Mouse (Mus musculus) embryonic facial prominence, embryonic 14.5 days (tissue): ENCODE data around the gene Fbxl19. TPM values are rescaled to one million over a fixed set of nuclear protein-coding genes. Genes with fewer than 3 reads are reported as not detected.
"Not testable (repeated sequence)": the region's sequence is repeated elsewhere in the genome, so short reads cannot be mapped to it uniquely, and the experiment has no call there.

Experiments
- ATAC-seq: fragments of 200-750 bp; cut with Nextera tagmentation; 2 replicates; pipeline ENCODE4 v1.8.0; 2017; ENCODE audit warnings: low read depth, moderate number of reproducible peaks, moderate TSS enrichment
- DNase-seq: peaks from one replicate; pipeline ENCODE4 v3.0.0-alpha.2; 2015; ENCODE audit warnings: low spot score
- H3K27ac ChIP-seq: fragments of 300-500 bp; sonication (generic); replicated peaks from 2 replicates; pipeline ENCODE4 v1.5.1; 2014; ENCODE audit warnings: low read depth, mild to moderate bottlenecking, low read length, moderate library complexity
- H3K27me3 ChIP-seq: fragments of 300-500 bp; sonication (generic); replicated peaks from 2 replicates; pipeline ENCODE4 v1.6.1; 2014; ENCODE audit warnings: low read length; ENCODE audit not compliant: control insufficient read depth, insufficient read depth
- H3K36me3 ChIP-seq: fragments of 300-500 bp; sonication (generic); 2 replicates; pipeline ENCODE4 v1.6.1; 2014; ENCODE audit warnings: low read length, mixed read lengths; ENCODE audit not compliant: control insufficient read depth, insufficient read depth
- H3K4me1 ChIP-seq: fragments of 300-500 bp; sonication (generic); 2 replicates; pipeline ENCODE4 v1.6.1; 2014; ENCODE audit warnings: antibody characterized with exemption, low read length; ENCODE audit not compliant: control insufficient read depth, insufficient read depth
- H3K4me2 ChIP-seq: fragments of 300-500 bp; sonication (generic); 2 replicates; pipeline ENCODE4 v1.6.1; 2014; ENCODE audit warnings: low read depth, mild to moderate bottlenecking, low read length, moderate library complexity, mixed read lengths
- H3K4me3 ChIP-seq: fragments of 300-500 bp; sonication (generic); 2 replicates; pipeline ENCODE4 v1.5.1; 2014; ENCODE audit warnings: low read depth, mild to moderate bottlenecking, low read length
- H3K9ac ChIP-seq: fragments of 300-500 bp; sonication (generic); 2 replicates; pipeline ENCODE4 v1.6.1; 2014; ENCODE audit warnings: low read depth, mild to moderate bottlenecking, low read length, moderate library complexity, mixed read lengths
- H3K9me3 ChIP-seq: fragments of 300-500 bp; sonication (generic); 2 replicates; pipeline ENCODE4 v1.6.1; 2016; ENCODE audit warnings: low read length; ENCODE audit not compliant: control insufficient read depth
- WGBS: fragments of 180-500 bp; shearing (Covaris S2); extraction: QIAGEN DNeasy Blood & Tissue Kit; methylation state at CpG from one replicate; pipeline ENCODE4 v1.1.7; 2014; 5-methylcytosine and 5-hydroxymethylcytosine counted together
- polyA plus RNA-seq: library from polyadenylated mRNA; unstranded; fragments of >200 nt; fragmentation: Nextera tagmentation; extraction: Ambion mirVana; gene quantifications from 2 replicates; pipeline ENCODE4 v1.2.1, GENCODE M21; 2014

The Fbxl19 gene
- polyA plus RNA-seq, 1 experiment from 2014 or later: 3.0 TPM

GRCm38 (mm10) chr7:127773664-127774384 is 29.5 kb downstream of the Fbxl19 start:
- WGBS: 42% methylated on average over 9 of the region's 9 CpGs
- Histone ChIP-seq H3K4me2 (no peak overlapping the region), H3K4me3 (no peak overlapping the region), H3K4me1 (peaks cover 18% of the 10 kb centered on the region), H3K27ac (no peak overlapping the region), H3K36me3 (peaks cover 11% of the 10 kb centered on the region; the same call in 1 of the 2 replicates), H3K9ac (no peak overlapping the region), H3K9me3 (no peaks in the 10 kb centered on the region), H3K27me3 (no peaks in the 10 kb centered on the region)
- DNase-seq (peak; percentile 77), ATAC-seq (no peak)

- not testable (repeated sequence) for ATAC-seq, H3K9me3 ChIP-seq, DNase-seq, H3K27me3 ChIP-seq
- H3K27ac ChIP-seq: peak overlapping the region; percentile 99
- H3K9ac ChIP-seq: peak overlapping the region; percentile 94
- WGBS: 75% methylated on average over 7 of the region's 7 CpGs
- H3K36me3 ChIP-seq: peaks cover 30% of the 10 kb centered on the region
- peaks cover 13% of the 10 kb centered on the region for H3K4me1 ChIP-seq
- peak overlapping the region; percentile 78 for H3K4me2 ChIP-seq
- peak overlapping the region; percentile 90 for H3K4me3 ChIP-seq
Observed at GRCm38 (mm10) chr7:127775837-127776236, 31.5 kb downstream of the Fbxl19 start.

- peak; percentile 92 for DNase-seq
Observed at GRCm38 (mm10) chr7:127776426-127776825, 32.1 kb downstream of the Fbxl19 start, which contains the start of gene Setd1a. TSS of gene Setd1a (plus strand) at chr7:127776670.

GRCm38 (mm10) chr7:127776878-127777473 is 32.6 kb downstream of the Fbxl19 start:
- H3K9me3 ChIP-seq: no peaks in the 10 kb centered on the region
- H3K4me3 ChIP-seq: peak overlapping the region; percentile 90
- peak overlapping the region; percentile 78 for H3K4me2 ChIP-seq
- peaks cover 41% of the 10 kb centered on the region for H3K36me3 ChIP-seq
- no peaks in the 10 kb centered on the region for H3K27me3 ChIP-seq
- H3K4me1 ChIP-seq: peaks cover 8% of the 10 kb centered on the region
- peak overlapping the region; percentile 94 for H3K9ac ChIP-seq
- 0% methylated on average over 19 of the region's 70 CpGs for WGBS
- peak; percentile 92 for ATAC-seq
- H3K27ac ChIP-seq: peak overlapping the region; percentile 99
- peak; percentile 98 for DNase-seq

More at GRCm38 (mm10) chr7:127776426-127776825, 32.1 kb downstream of the Fbxl19 start, which contains the start of gene Setd1a:
- peak within 1 kb of the TSS; percentile 78 for H3K4me2 ChIP-seq
- peak; percentile 62 for ATAC-seq
- no peaks in the 10 kb centered on the region for H3K9me3 ChIP-seq
- H3K27me3 ChIP-seq: no peaks in the 10 kb centered on the region
- peaks cover 36% of the 10 kb centered on the region for H3K36me3 ChIP-seq
- peak within 1 kb of the TSS; percentile 94 for H3K9ac ChIP-seq
- H3K4me3 ChIP-seq: peak within 1 kb of the TSS; percentile 90
- peak within 1 kb of the TSS; percentile 99 for H3K27ac ChIP-seq
- under 1% methylated on average over 23 of the region's 23 CpGs for WGBS
- peaks cover 8% of the 10 kb centered on the region for H3K4me1 ChIP-seq

GRCm38 (mm10) chr7:127777474-127778266 is 33.3 kb downstream of the Fbxl19 start:
- Histone ChIP-seq H3K9ac (peak overlapping the region; percentile 94), H3K27ac (peak overlapping the region; percentile 99), H3K27me3 (no peaks in the 10 kb centered on the region), H3K36me3 (peaks cover 48% of the 10 kb centered on the region), H3K4me2 (peak overlapping the region; percentile 78), H3K4me1 (peaks cover 8% of the 10 kb centered on the region), H3K9me3 (no peaks in the 10 kb centered on the region), H3K4me3 (peak overlapping the region; percentile 90)
- DNase-seq: peak; percentile 58
- WGBS: 2% methylated on average over 27 of the region's 66 CpGs
- peak; percentile 56 for ATAC-seq

GRCm38 (mm10) chr7:127778350-127778749 is 34.0 kb downstream of the Fbxl19 start:
- Histone ChIP-seq H3K36me3 (peaks cover 52% of the 10 kb centered on the region), H3K4me2 (peak overlapping the region; percentile 78), H3K9me3 (no peaks in the 10 kb centered on the region), H3K4me1 (peaks cover 8% of the 10 kb centered on the region), H3K4me3 (peak overlapping the region; percentile 90), H3K9ac (peak overlapping the region; percentile 94), H3K27ac (peak overlapping the region; percentile 99; the same call in 1 of the 2 replicates), H3K27me3 (no peaks in the 10 kb centered on the region)
- ATAC-seq (no peak), DNase-seq (no peak)
- WGBS: 76% methylated on average over 4 of the region's 4 CpGs

GRCm38 (mm10) chr7:127785308-127785707 is 41.0 kb downstream of the Fbxl19 start, which contains the start of gene Gm49388:
TSS of gene Gm49388 (plus strand) at chr7:127785608.
- no peaks in the 10 kb centered on the region for H3K9me3 ChIP-seq

GRCm38 (mm10) chr7:127797076-127797845 is 52.9 kb downstream of the Fbxl19 start:
- H3K27ac ChIP-seq: no peak overlapping the region
- H3K27me3 ChIP-seq: no peaks in the 10 kb centered on the region
- H3K4me2 ChIP-seq: no peak overlapping the region
- peaks cover 85% of the 10 kb centered on the region for H3K36me3 ChIP-seq
- H3K9me3 ChIP-seq: no peaks in the 10 kb centered on the region
- no peak for ATAC-seq
- no peak overlapping the region for H3K4me3 ChIP-seq
- no peaks in the 10 kb centered on the region for H3K4me1 ChIP-seq
- no peak overlapping the region for H3K9ac ChIP-seq
- no peak for DNase-seq
- WGBS: 90% methylated on average over 23 of the region's 23 CpGs

More at GRCm38 (mm10) chr7:127785308-127785707, 41.0 kb downstream of the Fbxl19 start, which contains the start of gene Gm49388:
- no peak for ATAC-seq
- Histone ChIP-seq H3K4me2 (no peak within 1 kb of the TSS), H3K36me3 (peaks cover 97% of the 10 kb centered on the region), H3K4me3 (no peak within 1 kb of the TSS), H3K9ac (no peak within 1 kb of the TSS), H3K27ac (no peak within 1 kb of the TSS), H3K4me1 (no peaks in the 10 kb centered on the region), H3K27me3 (no peaks in the 10 kb centered on the region)
- DNase-seq: no peak
- 98% methylated on average over 7 of the region's 7 CpGs for WGBS
